Mouse (Mus musculus) neural tube, embryonic 10.5 days (tissue): Measurements from ENCODE around the gene Tbc1d10a.

Source experiments
- DNase-seq: peaks from one replicate; pipeline ENCODE4 v3.0.0-alpha.2; 2017; ENCODE audit warnings: low spot score; ENCODE audit errors: extremely low spot score

Tbc1d10a gene

GRCm38 (mm10) chr11:4186486-4187317 lies at the start of gene Tbc1d10a:
TSS of gene Tbc1d10a (plus strand) at chr11:4186789.
- DNase-seq: peak; percentile 94

GRCm38 (mm10) chr11:4138964-4139363 lies 47.6 kb upstream of the Tbc1d10a start:
- no peak for DNase-seq

DNA sequence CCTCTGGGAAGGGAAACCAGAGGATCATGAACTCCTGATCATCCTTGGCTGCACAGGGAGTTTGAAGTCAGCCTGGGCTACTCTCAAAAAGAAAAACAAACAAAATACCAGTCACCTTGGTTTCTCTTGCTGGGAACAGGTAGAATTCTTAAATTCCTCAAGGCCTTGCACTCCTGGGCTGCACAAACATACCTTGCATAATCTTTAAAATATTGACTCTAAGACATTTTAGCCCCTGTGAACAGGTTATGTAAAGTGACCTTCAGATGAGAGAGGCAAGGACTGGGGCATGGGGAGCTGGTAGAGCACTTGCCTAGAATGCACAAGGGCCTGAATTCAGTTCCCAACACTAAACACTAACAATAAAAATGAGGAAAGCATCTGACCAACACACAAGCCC lies 45.1 kb upstream of the Tbc1d10a start:
- no peak for DNase-seq

GRCm38 (mm10) chr11:4142352-4142751 lies 44.2 kb upstream of the Tbc1d10a start:
- no peak for DNase-seq

GRCm38 (mm10) chr11:4143281-4144062 lies 43.1 kb upstream of the Tbc1d10a start:
- DNase-seq: no peak

DNA sequence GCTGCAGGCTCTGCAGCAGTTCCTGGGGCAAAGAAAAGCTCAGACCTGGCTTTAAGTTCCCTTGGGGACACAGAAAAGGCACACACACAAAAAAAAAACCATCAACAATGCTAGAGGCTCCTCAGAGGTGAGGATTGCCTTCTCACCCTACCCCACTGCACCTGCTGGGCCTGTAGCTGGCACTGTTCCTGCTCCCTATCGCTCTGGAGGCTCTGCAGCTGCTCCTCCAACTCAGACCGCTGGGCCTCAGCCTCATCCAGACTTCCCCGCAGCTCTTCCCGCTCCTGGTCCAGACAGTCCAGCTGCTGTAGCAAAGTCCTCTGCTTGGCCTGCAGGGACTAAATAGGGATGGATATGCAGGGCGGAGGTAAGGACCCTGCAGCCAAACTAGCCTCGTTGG lies 40.2 kb upstream of the Tbc1d10a start:
- DNase-seq: no peak

GRCm38 (mm10) chr11:4147098-4147497 lies 39.5 kb upstream of the Tbc1d10a start:
- no peak for DNase-seq

- no peak for DNase-seq
These were observed 38.5 kb upstream of the Tbc1d10a start for GRCm38 (mm10) chr11:4148120-4148519.

DNA sequence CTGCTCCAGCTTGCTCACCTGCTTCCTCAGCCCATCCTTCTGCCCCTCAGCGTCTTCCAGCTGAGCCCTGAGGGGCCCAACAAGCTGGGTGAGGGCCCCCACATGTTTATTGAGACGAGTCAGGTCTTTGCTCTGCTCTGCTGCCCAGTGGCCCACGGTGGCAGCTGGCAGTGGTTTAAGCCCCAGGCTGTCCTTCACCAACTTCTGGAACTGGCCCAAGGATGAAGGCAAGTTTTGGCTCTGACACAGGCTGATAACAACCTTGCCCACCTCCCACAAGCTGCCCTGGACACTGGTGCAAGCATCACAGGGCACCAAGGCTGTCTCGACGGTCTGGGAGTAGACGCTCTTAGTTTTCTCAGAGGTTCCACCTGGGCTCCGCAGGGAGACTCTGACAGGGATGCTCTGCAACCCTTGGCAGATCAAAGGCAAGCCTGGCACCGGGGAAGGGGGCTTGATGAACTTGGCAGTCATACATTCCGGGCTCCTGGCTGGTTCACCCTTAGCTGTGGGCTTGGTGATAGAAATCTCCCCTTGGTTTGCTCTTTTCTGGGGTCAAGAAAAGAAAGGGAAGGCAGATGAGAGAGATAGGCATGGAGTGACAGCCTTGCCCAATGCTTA lies 37.9 kb upstream of the Tbc1d10a start:
- no peak for DNase-seq

DNA sequence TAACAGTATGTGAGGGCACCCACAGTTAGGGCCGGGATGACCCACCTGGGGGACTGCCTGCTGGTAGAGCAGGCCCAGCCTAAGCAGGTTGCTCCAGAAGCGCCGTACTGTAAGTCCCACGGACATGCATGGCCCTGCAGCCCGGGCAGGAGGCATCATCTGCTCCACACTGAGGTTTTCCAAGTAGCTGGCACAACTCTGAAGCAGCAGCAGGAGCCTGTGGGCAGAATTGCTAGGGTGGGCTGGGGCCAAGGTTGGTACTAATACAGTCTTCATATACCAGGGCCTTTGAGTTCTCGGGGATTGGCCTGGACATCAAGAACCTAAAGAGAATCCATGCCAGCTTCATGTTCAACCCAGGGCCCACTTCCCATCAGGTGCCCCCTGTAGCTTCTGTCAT lies 36.7 kb upstream of the Tbc1d10a start:
- DNase-seq: no peak

- DNase-seq: no peak
These were observed 32.9 kb upstream of the Tbc1d10a start for GRCm38 (mm10) chr11:4153694-4154093.

DNA sequence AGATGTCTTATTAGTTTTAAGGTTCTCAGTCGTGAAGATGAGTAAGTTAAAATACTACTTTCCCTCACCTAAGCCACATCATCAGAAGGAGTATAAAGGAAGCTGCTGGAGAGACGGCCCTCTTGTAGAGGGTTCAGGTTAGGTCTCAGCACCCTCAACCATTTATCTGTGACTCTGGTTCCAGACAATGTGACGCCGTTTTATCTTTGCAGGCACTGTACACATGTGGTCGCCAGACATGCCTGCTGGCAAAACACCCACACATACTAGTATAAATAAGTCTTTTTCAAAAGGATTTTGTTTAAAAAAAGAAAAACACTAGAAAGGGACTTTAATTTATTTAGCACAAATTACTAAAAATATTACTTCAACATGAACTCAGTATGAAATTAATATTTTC lies 30.9 kb upstream of the Tbc1d10a start:
- no peak for DNase-seq

DNA sequence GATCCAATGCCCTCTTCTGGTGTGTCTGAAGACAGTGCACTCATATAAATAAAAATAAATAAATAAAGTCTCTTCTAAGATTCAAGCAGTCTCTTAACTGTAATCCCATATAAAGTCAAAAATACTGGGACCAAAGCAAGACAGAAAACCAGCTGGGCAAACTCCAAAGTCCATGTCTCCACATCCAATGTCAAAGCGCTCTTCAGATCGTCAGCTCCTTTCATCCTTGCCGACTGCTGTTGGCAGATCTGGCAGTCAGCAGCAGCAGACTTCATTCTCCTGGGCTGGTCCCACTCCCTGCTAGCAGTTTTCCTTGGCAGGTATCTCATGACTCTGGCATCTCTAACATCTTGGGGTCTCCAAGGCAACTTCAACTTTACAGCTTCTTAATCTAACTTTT lies 27.9 kb upstream of the Tbc1d10a start:
- DNase-seq: no peak

DNA sequence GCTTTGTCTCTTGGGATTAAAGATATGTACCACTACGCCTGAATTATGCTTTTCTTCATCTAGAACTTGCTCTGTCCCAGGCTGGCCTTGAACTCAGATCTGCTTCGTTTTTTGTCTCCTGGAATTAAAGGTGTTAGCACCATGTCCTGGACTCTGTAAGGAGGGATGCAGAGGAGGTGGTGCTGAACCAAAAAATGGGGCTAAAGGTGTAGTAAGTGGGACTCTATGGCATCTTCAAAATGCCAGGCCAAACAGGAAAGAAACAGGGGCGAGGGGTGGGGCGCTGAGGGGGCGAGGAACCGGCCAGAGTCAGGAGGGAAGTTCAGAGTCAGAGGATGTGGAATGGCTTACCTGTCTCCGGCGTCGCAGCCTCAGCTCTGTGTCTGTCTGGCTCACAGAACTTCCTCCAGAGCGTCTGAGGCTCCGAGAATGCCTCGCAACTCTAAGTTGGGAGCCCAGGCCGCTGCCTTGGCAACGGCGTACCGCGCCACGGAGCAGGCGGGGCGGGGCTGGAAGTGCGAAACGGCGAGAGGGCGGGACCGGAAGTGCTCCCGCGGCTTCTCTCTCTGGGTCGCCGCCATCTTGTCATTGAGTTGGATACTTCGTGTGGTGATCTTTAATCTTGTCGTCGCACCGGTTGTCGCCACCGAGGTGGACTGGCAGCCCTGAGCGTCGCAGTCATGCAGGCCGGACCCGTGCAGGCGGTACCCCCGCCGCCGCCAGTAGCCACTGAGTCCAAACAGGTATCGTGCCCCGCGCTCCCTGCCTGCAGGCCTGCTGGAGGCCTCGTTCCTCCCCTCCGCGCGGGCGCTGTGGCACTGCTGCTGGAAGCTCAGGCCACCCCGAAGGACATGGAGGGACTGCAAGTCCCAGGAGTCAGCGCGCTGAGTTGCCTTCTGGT lies 26.5 kb upstream of the Tbc1d10a start, which contains the start of the genes Ccdc157 and Sf3a1:
Ccdc157 (minus strand) TSS at position 486 of the 901 bp plus-strand sequence.
Sf3a1 (plus strand) TSS at position 543 of the 901 bp plus-strand sequence.
- peak; percentile 94 for DNase-seq

GRCm38 (mm10) chr11:4160758-4161480 lies 25.7 kb upstream of the Tbc1d10a start:
- DNase-seq: no peak

DNA sequence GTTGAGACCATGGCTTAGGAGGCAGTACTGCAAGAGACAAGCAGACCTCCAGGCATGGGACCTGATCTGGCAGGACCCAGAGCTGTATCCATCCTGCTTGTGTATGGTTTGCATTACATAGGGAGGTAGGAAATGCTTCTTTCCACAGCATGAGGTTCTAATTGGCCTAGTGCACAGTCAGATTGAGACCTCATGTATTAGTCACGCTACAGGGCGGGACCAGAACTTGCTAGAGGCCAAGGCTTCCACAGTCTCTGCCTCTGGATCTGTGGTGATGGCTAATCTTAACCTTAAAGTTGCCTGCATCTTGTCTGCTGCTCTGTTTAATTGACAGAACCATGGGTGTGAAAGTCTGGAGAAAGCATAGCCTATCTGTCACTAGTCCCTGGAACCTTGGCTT lies 21.9 kb upstream of the Tbc1d10a start:
- DNase-seq: no peak

DNA sequence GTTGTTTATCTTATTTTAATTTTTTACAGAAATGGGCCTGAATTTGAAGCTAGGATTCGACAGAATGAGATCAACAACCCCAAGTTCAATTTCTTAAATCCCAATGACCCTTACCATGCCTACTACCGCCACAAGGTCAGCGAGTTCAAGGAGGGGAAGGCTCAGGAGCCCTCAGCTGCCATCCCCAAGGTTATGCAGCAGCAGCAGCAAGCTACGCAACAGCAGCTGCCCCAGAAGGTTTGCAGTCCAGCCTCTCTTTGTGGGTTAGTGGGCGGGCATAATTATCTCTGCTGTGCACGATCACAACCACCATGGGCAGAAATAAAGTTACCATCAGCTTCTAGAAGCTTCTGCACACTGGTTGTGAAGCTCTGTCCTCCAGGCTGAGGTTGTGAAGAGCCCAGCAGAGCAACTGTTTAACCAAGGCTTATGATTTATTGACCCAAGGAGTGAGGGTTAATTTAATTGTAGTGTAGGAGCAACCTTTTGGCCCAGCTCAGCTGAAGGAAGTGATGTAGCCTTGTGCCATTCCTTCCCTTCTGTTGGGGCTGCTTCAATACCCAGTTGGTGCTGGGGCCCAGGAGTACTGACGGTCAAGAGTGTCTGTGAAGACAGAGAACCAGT lies 20.0 kb upstream of the Tbc1d10a start:
- DNase-seq: no peak

DNA sequence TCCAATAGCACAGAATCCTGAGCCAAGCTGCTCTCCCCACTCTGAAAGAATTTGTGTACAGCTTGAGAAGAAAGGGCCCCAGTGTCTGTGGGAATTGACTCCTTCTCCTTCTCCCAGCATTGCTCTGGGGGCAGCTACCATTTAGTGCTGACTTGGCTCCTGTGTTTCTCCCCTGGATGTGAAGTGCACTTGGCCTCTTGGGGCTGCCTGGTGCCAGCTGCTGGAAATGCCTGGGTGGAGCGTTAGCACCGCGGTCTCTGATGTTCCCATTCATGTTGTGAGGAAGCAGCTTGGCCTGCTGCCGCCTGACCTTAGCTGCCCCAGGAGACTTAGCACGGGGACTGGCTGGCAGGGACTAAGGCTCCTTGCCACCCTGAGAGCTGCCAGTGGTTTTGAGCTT lies 12.0 kb upstream of the Tbc1d10a start:
- no peak for DNase-seq

GRCm38 (mm10) chr11:4177716-4178115 lies 8.9 kb upstream of the Tbc1d10a start:
- DNase-seq: no peak

DNA sequence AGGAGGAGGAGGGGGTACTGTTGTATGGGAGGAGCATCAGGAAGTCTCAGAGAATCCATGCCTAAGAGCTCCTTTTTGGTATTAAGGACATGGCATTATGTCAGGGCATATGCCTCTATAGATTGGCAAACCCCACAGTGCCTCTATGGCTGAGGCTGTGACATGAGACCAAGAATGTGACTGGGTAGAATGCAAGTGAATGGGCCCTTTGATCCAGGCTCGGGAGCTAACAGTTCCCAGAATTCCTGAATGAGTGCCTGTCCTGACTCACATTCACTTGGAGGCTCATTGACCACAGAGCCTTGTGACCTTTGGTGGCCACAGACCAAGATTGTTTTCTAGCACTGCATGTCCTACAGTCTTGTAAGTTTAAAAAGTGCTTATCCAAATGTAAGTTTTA lies 4.5 kb upstream of the Tbc1d10a start:
- no peak for DNase-seq
